Mouse (Mus musculus) kidney, postnatal 0 days (tissue): Measurements from ENCODE around the gene Aurkb. TPM values are rescaled to one million over a fixed set of nuclear protein-coding genes. Genes with fewer than 3 reads are reported as not detected.

Source experiments
- ATAC-seq: fragments of 200-750 bp; cut with Nextera tagmentation; replicated peaks from 2 replicates; pipeline ENCODE4 v1.8.0; 2017; ENCODE audit warnings: low read depth, moderate number of reproducible peaks, moderate TSS enrichment, moderate library complexity; ENCODE audit not compliant: low FRiP score
- DNase-seq: peaks from one replicate; pipeline ENCODE4 v3.0.0-alpha.2; 2016; ENCODE audit warnings: low spot score
- H3K27ac ChIP-seq: fragments of 300-500 bp; sonication (generic); 2 replicates; pipeline ENCODE4 v1.5.1; 2014; ENCODE audit warnings: mild to moderate bottlenecking
- H3K27me3 ChIP-seq: fragments of 300-500 bp; sonication (generic); 2 replicates; pipeline ENCODE4 v1.6.1; 2014; ENCODE audit warnings: low read length, mixed read lengths; ENCODE audit not compliant: insufficient read depth
- H3K36me3 ChIP-seq: fragments of 300-500 bp; sonication (generic); 2 replicates; pipeline ENCODE4 v1.6.1; 2014; ENCODE audit warnings: low read length, mixed read lengths; ENCODE audit not compliant: insufficient read depth
- H3K4me1 ChIP-seq: fragments of 300-500 bp; sonication (generic); replicated peaks from 2 replicates; pipeline ENCODE4 v1.6.1; 2014; ENCODE audit warnings: antibody characterized with exemption, low read length, mixed read lengths; ENCODE audit not compliant: insufficient read depth
- H3K4me2 ChIP-seq: fragments of 300-500 bp; sonication (generic); 2 replicates; pipeline ENCODE4 v1.6.1; 2014; ENCODE audit warnings: mild to moderate bottlenecking, low read length, moderate library complexity, mixed read lengths
- H3K4me3 ChIP-seq: fragments of 300-500 bp; sonication (generic); replicated peaks from 2 replicates; pipeline ENCODE4 v1.5.1; 2014; ENCODE audit warnings: low read depth, low read length
- H3K9ac ChIP-seq: fragments of 300-500 bp; sonication (generic); 2 replicates; pipeline ENCODE4 v1.6.1; 2014; ENCODE audit warnings: low read depth, low read length
- H3K9me3 ChIP-seq: fragments of 300-500 bp; sonication (generic); replicated peaks from 2 replicates; pipeline ENCODE4 v1.6.1; 2016; ENCODE audit warnings: low read length, inconsistent platforms, mixed read lengths
- CTCF ChIP-seq: IDR thresholded peaks from 2 replicates; pipeline ENCODE4 v1.5.1; 2016; ENCODE audit warnings: antibody characterized with exemption, low read depth, mild to moderate bottlenecking, moderate library complexity
- WGBS: fragments of 180-500 bp; shearing (Covaris S2); extraction: QIAGEN DNeasy Blood & Tissue Kit; methylation state at CpG from one replicate; pipeline ENCODE4 v1.1.7; 2014; 5-methylcytosine and 5-hydroxymethylcytosine counted together
- polyA plus RNA-seq: library from polyadenylated mRNA; unstranded; fragments of >200 nt; fragmentation: Nextera tagmentation; extraction: Ambion mirVana; gene quantifications from 2 replicates; pipeline ENCODE4 v1.2.1, GENCODE M21; 2015

Aurkb gene
- polyA plus RNA-seq, 1 experiment from 2014 or later: 49.3 TPM

DNA sequence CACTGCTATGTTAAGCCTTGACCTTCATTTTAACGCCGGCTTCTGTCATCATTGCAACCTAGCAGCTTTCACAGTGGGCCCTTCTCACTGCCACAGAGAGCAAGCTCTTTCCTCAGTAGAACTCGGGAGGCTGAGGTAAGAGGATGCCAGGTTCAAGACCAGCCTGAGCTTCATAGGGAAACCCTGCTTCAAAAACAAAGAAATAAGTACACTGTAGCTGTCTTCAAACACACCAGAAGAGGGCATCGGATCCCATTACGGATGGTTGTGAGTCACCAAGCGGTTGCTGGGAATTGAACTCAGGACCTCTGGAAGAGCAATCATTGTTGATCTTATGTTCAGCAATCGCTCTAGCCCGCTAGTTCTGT lies 35.4 kb downstream of the Aurkb start:
- H3K27ac ChIP-seq: no peak overlapping the region
- ATAC-seq: no peak
- no peaks in the 10 kb centered on the region for H3K9me3 ChIP-seq
- H3K4me1 ChIP-seq: no peaks in the 10 kb centered on the region
- no peak overlapping the region for H3K4me3 ChIP-seq
- no peak for TF ChIP-seq CTCF
- 91% methylated on average over 8 of the region's 8 CpGs for whole genome bisulfite sequencing
- DNase-seq: no peak
- no peaks in the 10 kb centered on the region for H3K36me3 ChIP-seq
- H3K4me2 ChIP-seq: no peak overlapping the region
- no peaks in the 10 kb centered on the region for H3K27me3 ChIP-seq
- no peak overlapping the region for H3K9ac ChIP-seq

DNA sequence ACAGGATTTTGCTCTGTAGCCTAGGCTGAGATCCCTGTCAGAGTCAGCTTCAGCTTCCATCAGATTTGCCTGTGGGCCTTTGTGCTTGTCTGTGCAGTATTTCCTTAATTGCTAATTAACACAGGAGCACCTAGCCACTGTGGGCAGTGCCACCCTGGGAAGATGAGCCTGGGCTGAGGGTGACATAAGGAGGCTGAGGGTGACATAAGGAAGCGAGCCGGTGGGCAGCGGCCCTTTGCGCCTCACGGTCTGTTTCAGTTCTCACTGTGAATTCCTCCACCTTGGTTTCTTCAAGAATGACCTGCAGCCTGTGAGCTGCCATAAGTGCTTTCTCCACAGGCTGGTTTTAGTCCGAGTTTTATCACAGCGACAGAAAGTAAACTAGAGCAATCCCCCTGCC lies 36.2 kb downstream of the Aurkb start:
- ATAC-seq (no peak), DNase-seq (no peak)
- no peaks in the 10 kb centered on the region for H3K27me3 ChIP-seq
- H3K9me3 ChIP-seq: no peaks in the 10 kb centered on the region
- no peak overlapping the region for H3K9ac ChIP-seq
- WGBS: 74% methylated on average over 7 of the region's 7 CpGs
- no peak for TF ChIP-seq CTCF
- no peaks in the 10 kb centered on the region for H3K36me3 ChIP-seq
- H3K4me2 ChIP-seq: no peak overlapping the region
- no peaks in the 10 kb centered on the region for H3K4me1 ChIP-seq
- no peak overlapping the region for H3K27ac ChIP-seq
- H3K4me3 ChIP-seq: no peak overlapping the region

GRCm38 (mm10) chr11:69085608-69086007 lies 40.2 kb downstream of the Aurkb start:
- Histone ChIP-seq H3K4me2 (no peak overlapping the region), H3K27me3 (no peaks in the 10 kb centered on the region), H3K9me3 (no peaks in the 10 kb centered on the region), H3K36me3 (0 out of 2 replicates have a peak, but pooled peaks cover 4% of the 10 kb centered on the region), H3K4me1 (peaks cover 12% of the 10 kb centered on the region), H3K9ac (no peak overlapping the region), H3K27ac (no peak overlapping the region), H3K4me3 (no peak overlapping the region)
- WGBS: 59% methylated on average over 6 of the region's 6 CpGs
- DNase-seq (no peak), ATAC-seq (no peak)
- no peak for TF ChIP-seq CTCF

DNA sequence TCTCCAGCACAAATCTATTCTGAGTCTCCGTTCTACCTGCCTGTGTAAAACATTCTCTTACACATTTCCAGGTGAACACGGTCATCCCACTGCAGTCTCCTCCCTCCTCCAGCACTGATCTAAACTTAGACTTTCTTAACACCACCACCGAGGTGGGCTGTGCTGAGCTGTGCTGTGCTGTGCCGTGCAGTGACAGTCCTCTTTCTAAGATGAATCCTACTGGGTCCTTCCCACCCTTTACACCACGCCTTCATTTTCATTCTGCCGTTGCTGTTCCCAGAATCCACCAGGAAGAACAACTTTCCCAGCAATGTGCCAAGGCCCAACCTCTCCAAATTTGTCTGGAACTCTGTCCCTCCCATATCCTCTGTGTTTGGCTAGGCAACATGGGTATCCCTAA lies 40.9 kb downstream of the Aurkb start:
- H3K9ac ChIP-seq: no peak overlapping the region
- ATAC-seq (no peak), DNase-seq (peak; percentile 11)
- H3K27me3 ChIP-seq: no peaks in the 10 kb centered on the region
- H3K27ac ChIP-seq: 0 out of 2 replicates have a peak overlapping the region, but pooled peaks have one; percentile 98
- WGBS: 44% methylated on average over 6 of the region's 6 CpGs
- no peaks in the 10 kb centered on the region for H3K9me3 ChIP-seq
- H3K4me3 ChIP-seq: no peak overlapping the region
- no peak overlapping the region for H3K4me2 ChIP-seq
- TF ChIP-seq CTCF: no peak
- peaks cover 7% of the 10 kb centered on the region; the same call in 1 of the 2 replicates for H3K36me3 ChIP-seq
- H3K4me1 ChIP-seq: peaks cover 12% of the 10 kb centered on the region

DNA sequence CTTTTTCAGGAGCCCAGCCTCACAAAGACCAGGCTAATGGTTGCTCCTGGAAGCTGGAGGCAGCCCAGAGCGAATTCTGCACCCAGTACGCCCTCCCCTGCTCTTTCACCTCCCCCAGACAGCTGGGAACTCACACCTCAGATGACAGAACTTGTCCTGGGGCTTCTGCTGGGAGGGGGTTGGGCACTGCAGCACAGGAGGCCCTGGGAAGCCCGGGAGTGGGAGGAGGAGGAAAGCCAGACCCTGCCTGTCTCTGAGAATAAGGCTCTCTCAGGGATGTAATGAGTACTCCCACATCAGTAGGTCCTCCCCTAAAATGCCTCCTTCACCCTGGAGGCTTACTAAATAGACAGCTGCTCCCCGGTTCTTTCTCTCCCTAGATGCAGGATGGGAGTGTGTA lies 41.6 kb downstream of the Aurkb start:
- Histone ChIP-seq H3K27me3 (no peaks in the 10 kb centered on the region), H3K9ac (no peak overlapping the region), H3K27ac (peak overlapping the region; percentile 98), H3K36me3 (peaks cover 12% of the 10 kb centered on the region; the same call in 1 of the 2 replicates), H3K9me3 (no peaks in the 10 kb centered on the region), H3K4me2 (no peak overlapping the region), H3K4me3 (no peak overlapping the region), H3K4me1 (peaks cover 12% of the 10 kb centered on the region)
- 27% methylated on average over 4 of the region's 4 CpGs for WGBS
- DNase-seq (peak; percentile 82), ATAC-seq (peak; percentile 23)
- TF ChIP-seq CTCF: no peak

- Histone ChIP-seq H3K36me3 (peaks cover 13% of the 10 kb centered on the region; the same call in 1 of the 2 replicates), H3K27me3 (no peaks in the 10 kb centered on the region), H3K9me3 (no peaks in the 10 kb centered on the region), H3K4me1 (peaks cover 12% of the 10 kb centered on the region), H3K27ac (peak overlapping the region; percentile 98), H3K4me3 (no peak overlapping the region), H3K9ac (no peak overlapping the region), H3K4me2 (peak overlapping the region; percentile 95; the same call in 1 of the 2 replicates)
- ATAC-seq: no peak
- DNase-seq: no peak
- no peak for TF ChIP-seq CTCF
- WGBS: 56% methylated on average over 2 of the region's 2 CpGs
These were observed 42.1 kb downstream of the Aurkb start for GRCm38 (mm10) chr11:69087597-69087996.
